Mouse (Mus musculus) kidney, postnatal 4 days (tissue): ENCODE measurements at regions not wholly inside any gene's neighbourhood (a gene's known extent, or its start where the extent isn't known, plus 50 kb on each side); places are given as distances from the start of the nearest gene placed in this dataset.

Source experiments
- DNase-seq, 2 experiments: peaks; one replicate each; pipeline ENCODE4 v3.0.0; 2021; ENCODE audit warnings: mixed read lengths in 2 of 2

GRCm38 (mm10) chr2:158909086-158909485, 114.5 kb downstream of the Dhx35 start:
- no peak for DNase-seq

GRCm38 (mm10) chr2:158910325-158910724, 115.7 kb downstream of the Dhx35 start:
- DNase-seq: no peak

- no peak for DNase-seq
These were observed 116.6 kb downstream of the Dhx35 start for GRCm38 (mm10) chr2:158911191-158911590.

GRCm38 (mm10) chr2:158912631-158913258, 118.1 kb downstream of the Dhx35 start:
- peak; percentile 71 to 72 for DNase-seq

- peak in 1 of 2 experiments; percentile 16 for DNase-seq
These were observed 122.8 kb downstream of the Dhx35 start for GRCm38 (mm10) chr2:158917398-158917797.

- DNase-seq: no peak
These were observed 123.7 kb downstream of the Dhx35 start for GRCm38 (mm10) chr2:158918312-158918711.

- DNase-seq: no peak
These were observed 127.0 kb downstream of the Dhx35 start for GRCm38 (mm10) chr2:158921342-158922255.

- DNase-seq: peak; percentile 58 to 64
These were observed 128.2 kb downstream of the Dhx35 start for GRCm38 (mm10) chr2:158922766-158923165.

GRCm38 (mm10) chr2:158929507-158929906, 134.9 kb downstream of the Dhx35 start:
- DNase-seq: no peak

GRCm38 (mm10) chr2:158937948-158938565, 143.4 kb downstream of the Dhx35 start:
- no peak for DNase-seq

GRCm38 (mm10) chr2:158949418-158949817, 154.8 kb downstream of the Dhx35 start:
- no peak for DNase-seq

GRCm38 (mm10) chr2:158951061-158951460, 156.5 kb downstream of the Dhx35 start:
- DNase-seq: peak; percentile 66 to 67

GRCm38 (mm10) chr2:158956888-158957287, 162.3 kb downstream of the Dhx35 start:
- no peak for DNase-seq

GRCm38 (mm10) chr2:158965003-158965665, 170.5 kb downstream of the Dhx35 start:
- DNase-seq: peak; percentile 42 to 46

- DNase-seq: no peak
These were observed 177.6 kb downstream of the Dhx35 start for GRCm38 (mm10) chr2:158972178-158972577.

- DNase-seq: peak; percentile 84 to 87
These were observed 191.0 kb downstream of the Dhx35 start for GRCm38 (mm10) chr2:158985529-158986148.

- no peak for DNase-seq
These were observed 208.0 kb downstream of the Dhx35 start for GRCm38 (mm10) chr2:159002481-159003186.

- no peak for DNase-seq
These were observed 208.5 kb downstream of the Dhx35 start for GRCm38 (mm10) chr2:159003187-159003497.

- DNase-seq: peak in 1 of 2 experiments; percentile 6
These were observed 209.8 kb downstream of the Dhx35 start for GRCm38 (mm10) chr2:159004417-159004816.

- no peak for DNase-seq
These were observed 218.1 kb downstream of the Dhx35 start for GRCm38 (mm10) chr2:159012725-159013124.

- no peak for DNase-seq
These were observed 219.9 kb downstream of the Dhx35 start for GRCm38 (mm10) chr2:159014553-159014952.
